In the genomic region with DNA sequence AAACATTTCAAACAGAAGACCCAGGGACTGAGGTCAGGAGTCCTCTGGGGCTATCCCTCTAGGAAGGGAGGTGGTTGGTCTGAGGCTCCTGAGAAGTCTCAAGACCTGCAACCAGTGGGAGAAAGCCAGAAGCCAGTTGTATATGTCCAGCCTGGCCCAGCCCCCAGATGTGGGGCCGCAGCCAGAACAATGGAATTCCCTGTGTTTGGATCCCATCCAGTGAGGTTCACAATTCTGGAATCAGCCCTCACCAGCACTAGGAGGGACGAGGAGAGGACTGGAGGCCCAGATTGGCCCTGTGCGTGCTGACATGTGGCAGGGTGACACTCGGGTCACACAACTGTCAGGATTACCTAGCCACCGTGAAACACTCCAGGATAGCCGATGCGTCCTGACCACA, we compare ENCODE assay signal across 16 mouse cellular contexts. TPM values are rescaled to one million over a fixed set of nuclear protein-coding genes. Genes with fewer than 3 reads are reported as not detected.
DNase-seq lines count a peak whose midpoint lies in the region; ATAC-seq and TF ChIP-seq lines count a peak whose summit lies in the region.
"Had no signal": no experiment of that assay in that cellular context is flagged by ENCODE, and none has a peak within 500 bp of the region (broad histone marks: within the 10 kb centered on the region; RNA-seq: fewer than 3 reads in every experiment).

No protein-coding gene starts in this region.

- whole genome bisulfite sequencing in heart, embryonic 14.5 days: 7% methylated on average over 7 of the region's 7 CpGs
- 47% methylated on average over 7 of the region's 7 CpGs for WGBS in lung, embryonic 16.5 days
- 50% methylated on average over 7 of the region's 7 CpGs for WGBS in stomach, postnatal 0 days

- no peak overlapping the region for H3K4me2 ChIP-seq in heart, embryonic 14.5 days (ENCODE audit: low read length)
- H3K4me2 ChIP-seq in lung, embryonic 16.5 days (ENCODE audit: low read depth, low read length): no peak overlapping the region
- no peak overlapping the region for H3K4me2 ChIP-seq in stomach, postnatal 0 days (replicated peaks; ENCODE audit: low read depth)
- H3K4me2 ChIP-seq: embryonic facial prominence, embryonic 12.5 days; hindbrain, embryonic 12.5 days; neural tube, embryonic 15.5 days had no signal

- ATAC-seq in heart, embryonic 14.5 days (ENCODE audit: insufficient number of reproducible peaks, insufficient read depth, low FRiP score, low read depth): peak; percentile 4; the same call in 1 of the 2 replicates
- ATAC-seq in lung, embryonic 16.5 days (ENCODE audit: low read depth): no peak
- no peak for ATAC-seq in stomach, postnatal 0 days (ENCODE audit: low FRiP score, low TSS enrichment)
- ATAC-seq: forebrain, postnatal 0 days; Patski had no signal

- H3K9ac ChIP-seq in heart, embryonic 14.5 days (ENCODE audit: low read length): no peak overlapping the region
- no peak overlapping the region for H3K9ac ChIP-seq in lung, embryonic 16.5 days (ENCODE audit: low read length)
- H3K9ac ChIP-seq in stomach, postnatal 0 days (ENCODE audit: low read length): no peak overlapping the region
- H3K9ac ChIP-seq: embryonic facial prominence, embryonic 12.5 days; forebrain, postnatal 0 days; hindbrain, embryonic 12.5 days; liver, embryonic 14.5 days; neural tube, embryonic 15.5 days had no signal

- no peaks in the 10 kb centered on the region for H3K36me3 ChIP-seq in heart, embryonic 14.5 days (ENCODE audit: control insufficient read depth, insufficient read depth, low read length)
- H3K36me3 ChIP-seq in lung, embryonic 16.5 days (ENCODE audit: control insufficient read depth, insufficient read depth, low read length): no peaks in the 10 kb centered on the region
- H3K36me3 ChIP-seq in stomach, postnatal 0 days (ENCODE audit: control insufficient read depth, insufficient read depth, low read length): no peaks in the 10 kb centered on the region
- H3K36me3 ChIP-seq: embryonic facial prominence, embryonic 12.5 days; hindbrain, embryonic 12.5 days; neural tube, embryonic 15.5 days had no signal

- H3K4me3 ChIP-seq in heart, embryonic 14.5 days (ENCODE audit: control insufficient read depth in 1 of 2, insufficient read depth in 1 of 2, low read depth in 1 of 2, low read length in 2 of 2): no peak overlapping the region
- H3K4me3 ChIP-seq in lung, embryonic 16.5 days (ENCODE audit: low read length): no peak overlapping the region
- H3K4me3 ChIP-seq in stomach, postnatal 0 days (ENCODE audit: low read depth, low read length): no peak overlapping the region
- H3K4me3 ChIP-seq: embryonic facial prominence, embryonic 12.5 days; hindbrain, embryonic 12.5 days; neural tube, embryonic 15.5 days had no signal

- no peaks in the 10 kb centered on the region for H3K27me3 ChIP-seq in heart, embryonic 14.5 days (ENCODE audit: control insufficient read depth, insufficient read depth, low read length)
- H3K27me3 ChIP-seq in lung, embryonic 16.5 days (ENCODE audit: control insufficient read depth, insufficient read depth, low read depth, low read length): no peaks in the 10 kb centered on the region
- no peaks in the 10 kb centered on the region for H3K27me3 ChIP-seq in stomach, postnatal 0 days (ENCODE audit: control insufficient read depth, insufficient read depth, low read length)
- H3K27me3 ChIP-seq: embryonic facial prominence, embryonic 12.5 days; hindbrain, embryonic 12.5 days; neural tube, embryonic 15.5 days; Patski had no signal

- no peak for TF ChIP-seq CTCF in stomach, postnatal 0 days (IDR thresholded peaks at IDR 0.05; ENCODE audit: low read depth)

- peak overlapping the region; percentile 63 to 89 for H3K27ac ChIP-seq in heart, embryonic 14.5 days (replicated peaks in 1 of 2; ENCODE audit: control insufficient read depth in 1 of 2, insufficient read depth in 1 of 2, low read depth in 2 of 2, low read length in 2 of 2)
- 0 out of 2 replicates have a peak overlapping the region, but pooled peaks have one; percentile 2 for H3K27ac ChIP-seq in lung, embryonic 16.5 days (ENCODE audit: low read length)
- H3K27ac ChIP-seq in stomach, postnatal 0 days (replicated peaks): 0 out of 2 replicates have a peak overlapping the region, but pooled peaks have one; percentile 35
- H3K27ac ChIP-seq: embryonic facial prominence, embryonic 12.5 days; hindbrain, embryonic 12.5 days; liver, embryonic 14.5 days; neural tube, embryonic 15.5 days had no signal

- no peaks in the 10 kb centered on the region for H3K9me3 ChIP-seq in heart, embryonic 14.5 days (ENCODE audit: control insufficient read depth, low read length)
- no peaks in the 10 kb centered on the region for H3K9me3 ChIP-seq in lung, embryonic 16.5 days (ENCODE audit: control insufficient read depth, low read length)
- H3K9me3 ChIP-seq in stomach, postnatal 0 days (ENCODE audit: control insufficient read depth, low read length): no peaks in the 10 kb centered on the region
- H3K9me3 ChIP-seq: embryonic facial prominence, embryonic 12.5 days; hindbrain, embryonic 12.5 days; neural tube, embryonic 15.5 days had no signal

- no peak for TF ChIP-seq EP300 in stomach, postnatal 0 days (optimal IDR thresholded peaks at IDR 0.05)

- DNase-seq in adrenal gland, postnatal 10 days: peak; percentile 44
- no peak for DNase-seq in adrenal gland, postnatal 36 days
- no peak for DNase-seq in heart, adult 9 months (ENCODE audit: low spot score in 2 of 2)
- no peak for DNase-seq in lung, adult 18-20 months
- DNase-seq in stomach, postnatal 0 days (ENCODE audit: low spot score): no peak
- no peak for DNase-seq in cerebellum, postnatal 4 days (ENCODE audit: low spot score in 2 of 2)
- DNase-seq: forebrain, postnatal 0 days; gastrocnemius, postnatal 14 days; spleen, adult 18-20 months had no signal

- peaks cover 23 to 29% of the 10 kb centered on the region in 2 experiments for H3K4me1 ChIP-seq in heart, embryonic 14.5 days (ENCODE audit: control insufficient read depth in 2 of 2, insufficient read depth in 2 of 2, low read length in 2 of 2)
- H3K4me1 ChIP-seq in lung, embryonic 16.5 days (replicated peaks; ENCODE audit: control insufficient read depth, insufficient read depth, low read length): peaks cover 15% of the 10 kb centered on the region
- peaks cover 2% of the 10 kb centered on the region for H3K4me1 ChIP-seq in stomach, postnatal 0 days (replicated peaks; ENCODE audit: control insufficient read depth, insufficient read depth)

RNA-seq across cellular contexts. Expression of gene Ttyh3, which starts 3.8 kb away (rescaled TPM):
- 100 to 1,000 TPM in 1 of 2 experiments, 10 to 100 TPM in 1; 79.8 to 108 TPM for total RNA-seq in adrenal gland, postnatal 10 days (2021)
- total RNA-seq in adrenal gland, postnatal 36 days (2021): 100 to 1,000 TPM in 1 of 2 experiments, 10 to 100 TPM in 1; 42.4 to 108 TPM
- polyA plus RNA-seq in heart, embryonic 14.5 days (2014; fragmentation: Nextera tagmentation; extraction: Ambion mirVana): 32.8 and 35.7 TPM in 2 replicates
- 27.9 and 29.4 TPM in 2 replicates for polyA plus RNA-seq in lung, embryonic 16.5 days (2015; fragmentation: Nextera tagmentation; extraction: Ambion mirVana)
- 8.5 and 9.6 TPM in 2 replicates for polyA plus RNA-seq in stomach, postnatal 0 days (2015; fragmentation: Nextera tagmentation; extraction: Ambion mirVana)

RNA-seq across cellular contexts. Expression of gene Lfng, which starts 45.5 kb away (rescaled TPM):
- total RNA-seq in adrenal gland, postnatal 10 days (2021): 10 to 100 TPM; 18.2 to 24.6 TPM
- 10 to 100 TPM in 1 of 2 experiments, 1 to 10 TPM in 1; 9.6 to 12.7 TPM for total RNA-seq in adrenal gland, postnatal 36 days (2021)
- 3.8 and 6.4 TPM in 2 replicates for polyA plus RNA-seq in heart, embryonic 14.5 days (2014; fragmentation: Nextera tagmentation; extraction: Ambion mirVana)
- polyA plus RNA-seq in lung, embryonic 16.5 days (2015; fragmentation: Nextera tagmentation; extraction: Ambion mirVana): 24.9 and 25.8 TPM in 2 replicates
- polyA plus RNA-seq in stomach, postnatal 0 days (2015; fragmentation: Nextera tagmentation; extraction: Ambion mirVana): 11.1 and 11.4 TPM in 2 replicates

RNA-seq across cellular contexts. Expression of gene Iqce, which starts 49.6 kb away (rescaled TPM):
- 10 to 100 TPM; 18.9 to 23.6 TPM for total RNA-seq in adrenal gland, postnatal 10 days (2021)
- 10 to 100 TPM; 18.6 to 19.7 TPM for total RNA-seq in adrenal gland, postnatal 36 days (2021)
- polyA plus RNA-seq in heart, embryonic 14.5 days (2014; fragmentation: Nextera tagmentation; extraction: Ambion mirVana): 7.7 and 8.0 TPM in 2 replicates
- polyA plus RNA-seq in lung, embryonic 16.5 days (2015; fragmentation: Nextera tagmentation; extraction: Ambion mirVana): 20.9 and 21.5 TPM in 2 replicates
- polyA plus RNA-seq in stomach, postnatal 0 days (2015; fragmentation: Nextera tagmentation; extraction: Ambion mirVana): 5.6 and 6.0 TPM in 2 replicates

RNA-seq across cellular contexts. Expression of gene Brat1, which starts 52.2 kb away (rescaled TPM):
- 10 to 100 TPM; 15.4 to 17.0 TPM for total RNA-seq in adrenal gland, postnatal 10 days (2021)
- total RNA-seq in adrenal gland, postnatal 36 days (2021): 10 to 100 TPM; 16.4 to 25.6 TPM
- polyA plus RNA-seq in heart, embryonic 14.5 days (2014; fragmentation: Nextera tagmentation; extraction: Ambion mirVana): 8.9 and 9.4 TPM in 2 replicates
- 24.4 TPM in 2 replicates for polyA plus RNA-seq in lung, embryonic 16.5 days (2015; fragmentation: Nextera tagmentation; extraction: Ambion mirVana)
- 8.2 and 8.5 TPM in 2 replicates for polyA plus RNA-seq in stomach, postnatal 0 days (2015; fragmentation: Nextera tagmentation; extraction: Ambion mirVana)

Comparison
In these comparisons a context has a peak if more than half of its experiments do, and no peak if none do; other contexts are left out.
1. H3K27ac ChIP-seq: peak in every context shown above with its lines; median percentile 76 in heart, embryonic 14.5 days; 35 in stomach, postnatal 0 days; 2 in lung, embryonic 16.5 days.